In the genomic region with DNA sequence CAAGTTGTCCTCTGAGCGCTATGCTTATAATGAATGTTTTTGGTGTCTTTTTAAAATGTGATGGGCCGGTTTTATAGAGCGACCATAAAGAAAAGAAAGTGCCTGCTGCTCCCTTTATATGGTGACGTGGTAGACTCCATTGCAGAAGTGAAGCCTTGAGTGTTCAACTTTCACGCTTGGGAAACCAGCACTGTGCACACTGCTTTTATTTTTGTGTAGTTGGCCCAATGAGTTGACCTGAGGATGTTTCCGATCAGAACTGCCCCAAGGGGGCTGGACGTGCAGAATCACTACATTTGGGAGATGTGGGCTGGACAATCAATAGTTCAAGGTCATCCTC, we compare ENCODE assay signal across 8 mouse cellular contexts. TPM values are rescaled to one million over a fixed set of nuclear protein-coding genes. Genes with fewer than 3 reads are reported as not detected.
DNase-seq lines count a peak whose midpoint lies in the region; ATAC-seq and TF ChIP-seq lines count a peak whose summit lies in the region.

No protein-coding gene starts in this region.

- 66% methylated on average over 7 of the region's 7 CpGs for WGBS in kidney, postnatal 0 days
- WGBS in embryonic facial prominence, embryonic 10.5 days, result 83% methylated on average over 7 of the region's 7 CpGs
- 78% methylated on average over 7 of the region's 7 CpGs for WGBS in hindbrain, postnatal 0 days

- H3K4me2 ChIP-seq in kidney, postnatal 0 days (ENCODE audit: low read length), result peak overlapping the region; percentile 89
- peak overlapping the region; percentile 91 for H3K4me2 ChIP-seq in hindbrain, postnatal 0 days (ENCODE audit: low read depth, low read length)
- peak overlapping the region; percentile 73 for H3K4me2 ChIP-seq in myocyte (ENCODE audit: low read depth)

- H3K4me3 ChIP-seq in kidney, postnatal 0 days (replicated peaks; ENCODE audit: low read depth, low read length), result peak overlapping the region; percentile 88
- peak overlapping the region; percentile 87 for H3K4me3 ChIP-seq in embryonic facial prominence, embryonic 10.5 days
- H3K4me3 ChIP-seq in hindbrain, postnatal 0 days (ENCODE audit: low read length), result peak overlapping the region; percentile 72
- peak overlapping the region; percentile 73 for H3K4me3 ChIP-seq in myocyte

- H3K79me2 ChIP-seq in myocyte (ENCODE audit: control insufficient read depth, insufficient read depth), result peaks cover 29% of the 10 kb centered on the region

- TF ChIP-seq POLR2A in myocyte (IDR thresholded peaks at IDR 0.05; ENCODE audit: insufficient read length, low read depth), result no peak

- peaks cover 31% of the 10 kb centered on the region for H3K4me1 ChIP-seq in kidney, postnatal 0 days (replicated peaks; ENCODE audit: insufficient read depth, low read length)
- H3K4me1 ChIP-seq in embryonic facial prominence, embryonic 10.5 days, result peaks cover 51% of the 10 kb centered on the region
- H3K4me1 ChIP-seq in hindbrain, postnatal 0 days (ENCODE audit: insufficient read depth, low read length), result peaks cover 21% of the 10 kb centered on the region

- no peaks in the 10 kb centered on the region for H3K9me3 ChIP-seq in kidney, postnatal 0 days (replicated peaks; ENCODE audit: low read length)
- H3K9me3 ChIP-seq in embryonic facial prominence, embryonic 10.5 days, result no peaks in the 10 kb centered on the region
- no peaks in the 10 kb centered on the region for H3K9me3 ChIP-seq in hindbrain, postnatal 0 days (ENCODE audit: low read length)

- no peak for TF ChIP-seq CTCF in kidney, postnatal 0 days (IDR thresholded peaks at IDR 0.05; ENCODE audit: low read depth)
- no peak for TF ChIP-seq CTCF in hindbrain, postnatal 0 days (IDR thresholded peaks at IDR 0.05; ENCODE audit: low read depth)

- 0 out of 2 replicates have a peak overlapping the region, but pooled peaks have one; percentile 97 for H3K27ac ChIP-seq in kidney, postnatal 0 days
- peak overlapping the region; percentile 98; the same call in 1 of the 2 replicates for H3K27ac ChIP-seq in embryonic facial prominence, embryonic 10.5 days (replicated peaks)
- H3K27ac ChIP-seq in hindbrain, postnatal 0 days, result no peak overlapping the region

- DNase-seq in kidney, postnatal 0 days (ENCODE audit: low spot score), result no peak
- DNase-seq in kidney, postnatal 10 days, result no peak
- no peak for DNase-seq in embryonic facial prominence, embryonic 10.5 days (ENCODE audit: low spot score)
- DNase-seq in hindbrain, postnatal 0 days (ENCODE audit: low spot score), result no peak
- DNase-seq in ovary, postnatal 14 days (ENCODE audit: low spot score), result no peak
- DNase-seq in cerebellum, adult 11 months, result no peak
- no peak for DNase-seq in frontal cortex, postnatal 14 days (ENCODE audit: low spot score in 2 of 2)

- peak overlapping the region; percentile 78; the same call in 1 of the 2 replicates for H3K9ac ChIP-seq in kidney, postnatal 0 days (ENCODE audit: low read depth, low read length)
- 0 out of 2 replicates have a peak overlapping the region, but pooled peaks have one; percentile 95 for H3K9ac ChIP-seq in hindbrain, postnatal 0 days (replicated peaks; ENCODE audit: low read length)

- no peaks in the 10 kb centered on the region for H3K27me3 ChIP-seq in kidney, postnatal 0 days (ENCODE audit: insufficient read depth, low read length)
- no peaks in the 10 kb centered on the region for H3K27me3 ChIP-seq in embryonic facial prominence, embryonic 10.5 days (replicated peaks; ENCODE audit: low read depth, poor library complexity, severe bottlenecking)
- no peaks in the 10 kb centered on the region for H3K27me3 ChIP-seq in hindbrain, postnatal 0 days (ENCODE audit: insufficient read depth, low read length)
- no peaks in the 10 kb centered on the region for H3K27me3 ChIP-seq in myocyte (ENCODE audit: control insufficient read depth, insufficient read depth, insufficient read length)

- H3K36me3 ChIP-seq in kidney, postnatal 0 days (ENCODE audit: insufficient read depth, low read length), result no peaks in the 10 kb centered on the region
- no peaks in the 10 kb centered on the region for H3K36me3 ChIP-seq in embryonic facial prominence, embryonic 10.5 days (replicated peaks)
- no peaks in the 10 kb centered on the region for H3K36me3 ChIP-seq in hindbrain, postnatal 0 days (ENCODE audit: insufficient read depth, low read length)
- no peaks in the 10 kb centered on the region for H3K36me3 ChIP-seq in myocyte (ENCODE audit: control insufficient read depth, insufficient read depth)

- H3ac ChIP-seq in myocyte (ENCODE audit: control insufficient read depth, insufficient read length), result no peak overlapping the region

- ATAC-seq in kidney, postnatal 0 days (replicated peaks; ENCODE audit: low FRiP score, low read depth), result no peak
- ATAC-seq in hindbrain, postnatal 0 days, result no peak

TF ChIP-seq in myocyte, 11 proteins besides CTCF, POLR2A, EP300 and RAD21:
- TF ChIP-seq SRF (IDR thresholded peaks at IDR 0.05; ENCODE audit: control insufficient read depth, insufficient read length, low read depth) (no peak), MAX (IDR thresholded peaks at IDR 0.05; ENCODE audit: low read depth) (no peak), POLR2AphosphoS2 (IDR thresholded peaks at IDR 0.05; ENCODE audit: insufficient read length, low read depth) (no peak), REST (IDR thresholded peaks at IDR 0.05; ENCODE audit: insufficient read depth, insufficient read length) (no peak), TCF3 (IDR thresholded peaks at IDR 0.05; ENCODE audit: insufficient read length, low read depth) (no peak), USF1 (IDR thresholded peaks at IDR 0.05; ENCODE audit: low read depth) (no peak), MYOG (IDR thresholded peaks at IDR 0.05; ENCODE audit: control insufficient read depth in 1 of 3, insufficient read depth in 1 of 3, insufficient read length in 2 of 3, low read depth in 2 of 3) (no peak), CEBPB (IDR thresholded peaks at IDR 0.05; ENCODE audit: insufficient read depth, poor library complexity, severe bottlenecking) (no peak), TCF12 (IDR thresholded peaks at IDR 0.05; ENCODE audit: insufficient read depth, poor library complexity, severe bottlenecking) (no peak), MYOD1 (IDR thresholded peaks at IDR 0.05; ENCODE audit: control insufficient read depth in 1 of 3, insufficient read length in 2 of 3, low read depth in 2 of 3) (no peak), E2F4 (IDR thresholded peaks at IDR 0.05; ENCODE audit: insufficient read depth) (no peak)

RNA-seq across cellular contexts. Expression of a gene that starts 1.8 kb away (rescaled TPM):
- polyA plus RNA-seq in kidney, postnatal 0 days (2015; fragmentation: Nextera tagmentation; extraction: Ambion mirVana), result 3.2 and 3.3 TPM in 2 replicates
- 8.9 and 9.2 TPM in 2 replicates for polyA plus RNA-seq in embryonic facial prominence, embryonic 10.5 days (2016; fragmentation: Nextera tagmentation; extraction: Ambion mirVana)
- total RNA-seq in hindbrain, postnatal 0 days (2014; rRNA removed), result 6.2 and 8.5 TPM in 2 replicates
- polyA plus RNA-seq in hindbrain, postnatal 0 days (2015; fragmentation: Nextera tagmentation; extraction: Ambion mirVana), result 3.4 and 3.8 TPM in 2 replicates
- 6.6 TPM for polyA plus RNA-seq in myocyte (2012; fragmentation: generic; extraction: Trizol)

RNA-seq across cellular contexts. Expression of a gene that starts 12.1 kb away (rescaled TPM):
- polyA plus RNA-seq in kidney, postnatal 0 days (2015; fragmentation: Nextera tagmentation; extraction: Ambion mirVana), result 0.05 TPM in 2 replicates
- polyA plus RNA-seq in embryonic facial prominence, embryonic 10.5 days (2016; fragmentation: Nextera tagmentation; extraction: Ambion mirVana), result 0.05 TPM in 1 of 2 replicates, not detected in the other
- total RNA-seq in hindbrain, postnatal 0 days (2014; rRNA removed), result 0.31 and 0.72 TPM in 2 replicates
- 0.15 and 0.24 TPM in 2 replicates for polyA plus RNA-seq in hindbrain, postnatal 0 days (2015; fragmentation: Nextera tagmentation; extraction: Ambion mirVana)
- polyA plus RNA-seq in myocyte (2012; fragmentation: generic; extraction: Trizol), result not detected

RNA-seq across cellular contexts. Expression of a gene that starts 48.7 kb away (rescaled TPM):
- polyA plus RNA-seq in kidney, postnatal 0 days (2015; fragmentation: Nextera tagmentation; extraction: Ambion mirVana), result 178 and 193 TPM in 2 replicates
- polyA plus RNA-seq in embryonic facial prominence, embryonic 10.5 days (2016; fragmentation: Nextera tagmentation; extraction: Ambion mirVana), result 200 and 202 TPM in 2 replicates
- total RNA-seq in hindbrain, postnatal 0 days (2014; rRNA removed), result 413 and 441 TPM in 2 replicates
- polyA plus RNA-seq in hindbrain, postnatal 0 days (2015; fragmentation: Nextera tagmentation; extraction: Ambion mirVana), result 253 and 256 TPM in 2 replicates
- polyA plus RNA-seq in myocyte (2012; fragmentation: generic; extraction: Trizol), result 193 TPM
